Mouse (Mus musculus) embryonic facial prominence, embryonic 15.5 days (tissue): ENCODE results near the gene Pir. TPM values are rescaled to one million over a fixed set of nuclear protein-coding genes. Genes with fewer than 3 reads are reported as not detected.
A peak's percentile ranks its signal among the peaks of the same experiment; 100 is the strongest.

Experiments
- ATAC-seq: fragments of 200-750 bp; cut with Nextera tagmentation; 2 replicates; pipeline ENCODE4 v1.8.0; 2017; ENCODE audit warnings: low read depth, moderate TSS enrichment; ENCODE audit not compliant: insufficient number of reproducible peaks, low FRiP score, low TSS enrichment
- H3K27ac ChIP-seq: fragments of 300-500 bp; sonication (generic); replicated peaks from 2 replicates; pipeline ENCODE4 v1.5.1; 2015; ENCODE audit warnings: mild to moderate bottlenecking, inconsistent platforms
- H3K27me3 ChIP-seq: fragments of 300-500 bp; sonication (generic); 2 replicates; pipeline ENCODE4 v1.6.1; 2015; ENCODE audit warnings: inconsistent platforms
- H3K36me3 ChIP-seq: fragments of 300-500 bp; sonication (generic); 2 replicates; pipeline ENCODE4 v1.6.1; 2015; ENCODE audit warnings: mild to moderate bottlenecking, inconsistent platforms
- H3K4me1 ChIP-seq: fragments of 300-500 bp; sonication (generic); 2 replicates; pipeline ENCODE4 v1.6.1; 2015; ENCODE audit warnings: inconsistent platforms
- H3K4me2 ChIP-seq: fragments of 300-500 bp; sonication (generic); replicated peaks from 2 replicates; pipeline ENCODE4 v1.6.1; 2015; ENCODE audit warnings: mild to moderate bottlenecking, inconsistent platforms
- H3K4me3 ChIP-seq: fragments of 300-500 bp; sonication (generic); replicated peaks from 2 replicates; pipeline ENCODE4 v1.5.1; 2015; ENCODE audit warnings: mild to moderate bottlenecking, inconsistent platforms
- H3K9ac ChIP-seq: fragments of 300-500 bp; sonication (generic); 2 replicates; pipeline ENCODE4 v1.6.1; 2015; ENCODE audit warnings: inconsistent platforms
- H3K9me3 ChIP-seq: fragments of 300-500 bp; sonication (generic); replicated peaks from 2 replicates; pipeline ENCODE4 v1.6.1; 2016; ENCODE audit warnings: inconsistent platforms
- WGBS: fragments of 180-500 bp; shearing (Covaris S2); methylation state at CpG from one replicate; pipeline ENCODE4 v1.1.7; 2015; 5-methylcytosine and 5-hydroxymethylcytosine counted together
- polyA plus RNA-seq: library from polyadenylated mRNA; unstranded; fragments of >200 nt; fragmentation: Nextera tagmentation; extraction: Ambion mirVana; gene quantifications from 2 replicates; pipeline ENCODE4 v1.2.1, GENCODE M21; 2015

Gene Pir
- polyA plus RNA-seq, 1 experiment from 2014 or later = 18.8 TPM

DNA sequence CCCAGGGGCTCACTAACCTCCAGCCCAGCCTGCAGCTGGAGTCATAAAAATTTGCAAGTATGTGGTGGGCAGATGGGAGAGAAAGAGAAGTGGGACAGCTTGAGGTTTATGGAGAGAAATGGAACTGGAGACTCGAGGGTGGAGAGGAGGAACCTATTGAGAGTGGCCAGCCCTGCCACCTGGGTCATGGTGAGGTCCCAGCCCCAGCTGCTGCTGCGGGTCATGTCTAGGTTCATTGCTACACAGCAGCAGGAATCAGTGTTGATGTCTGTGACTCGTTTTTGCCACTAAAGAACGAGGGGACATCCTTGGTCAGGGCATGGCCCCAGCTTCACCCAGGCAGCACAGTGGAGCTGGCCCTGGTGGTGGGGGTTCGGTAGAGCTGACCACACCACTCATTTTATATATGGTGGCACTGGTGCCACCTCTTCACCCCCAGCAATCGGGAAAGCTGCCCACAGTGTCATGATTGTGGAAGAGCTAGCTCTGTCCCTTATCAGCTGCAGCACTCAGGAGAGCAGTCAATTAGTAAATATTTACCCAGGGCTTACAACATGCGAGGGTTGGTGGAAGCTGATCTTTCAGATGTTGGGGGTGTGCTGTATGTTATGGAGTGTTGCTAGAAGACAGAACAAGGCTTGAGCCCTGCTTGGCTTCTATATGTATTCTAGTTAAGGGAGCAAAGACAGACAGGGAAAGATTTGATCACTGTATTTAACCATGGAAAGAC lies 11.9 kb downstream of the Pir start:
- H3K4me1 ChIP-seq = no peaks in the 10 kb centered on the region
- H3K9ac ChIP-seq = no peak overlapping the region
- H3K9me3 ChIP-seq = no peaks in the 10 kb centered on the region
- ATAC-seq = no peak
- H3K27me3 ChIP-seq = 0 out of 2 replicates have a peak, but pooled peaks cover 3% of the 10 kb centered on the region
- H3K4me2 ChIP-seq = no peak overlapping the region
- 73% methylated on average over 7 of the region's 7 CpGs for WGBS
- no peaks in the 10 kb centered on the region for H3K36me3 ChIP-seq
- H3K27ac ChIP-seq = no peak overlapping the region
- no peak overlapping the region for H3K4me3 ChIP-seq

DNA sequence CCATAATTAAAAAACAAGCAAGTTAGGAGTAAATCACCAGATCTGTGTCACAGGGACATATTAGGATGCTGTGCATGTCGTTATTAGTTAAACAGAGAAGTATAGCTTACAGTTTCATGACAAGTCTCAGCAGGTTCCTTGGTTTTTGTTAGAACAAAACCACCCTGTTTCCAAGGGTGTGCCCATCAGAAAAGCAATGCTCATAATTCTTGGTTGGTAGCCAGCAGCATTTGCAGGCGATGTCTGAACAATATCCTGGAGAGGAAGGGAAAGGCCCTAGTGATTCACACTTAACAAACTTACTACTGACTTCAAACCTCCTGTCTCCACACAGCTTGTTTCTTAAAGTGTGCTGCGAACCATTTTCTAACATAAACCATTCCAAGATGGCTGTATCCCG lies 14.6 kb downstream of the Pir start:
- Histone ChIP-seq H3K36me3 (no peaks in the 10 kb centered on the region), H3K9ac (no peak overlapping the region), H3K27ac (no peak overlapping the region), H3K27me3 (peaks cover 7% of the 10 kb centered on the region; the same call in 1 of the 2 replicates), H3K4me2 (no peak overlapping the region), H3K4me1 (no peaks in the 10 kb centered on the region), H3K4me3 (no peak overlapping the region), H3K9me3 (no peaks in the 10 kb centered on the region)
- ATAC-seq = no peak
- 70% methylated on average over 4 of the region's 4 CpGs for WGBS

DNA sequence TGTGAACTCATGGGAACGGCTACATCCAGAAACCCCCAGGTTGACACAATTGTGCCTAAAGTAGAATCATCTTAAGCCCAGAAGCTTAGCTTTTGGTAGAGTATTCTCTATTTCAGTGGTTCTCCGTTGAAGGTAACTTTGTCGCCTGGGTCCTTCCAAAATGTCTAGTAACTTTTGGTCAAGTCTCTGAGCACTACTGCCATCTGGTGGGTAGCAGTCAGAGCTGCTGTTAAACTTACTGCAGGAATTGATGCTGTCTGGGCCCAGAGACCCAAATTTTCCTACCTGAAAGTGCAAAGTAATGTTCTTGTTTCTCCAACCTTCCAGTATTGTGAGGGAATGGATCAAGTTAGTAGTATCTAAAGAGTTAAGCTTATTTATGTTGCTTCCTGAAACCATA lies 17.9 kb downstream of the Pir start:
- peaks cover 4% of the 10 kb centered on the region; the same call in 1 of the 2 replicates for H3K27me3 ChIP-seq
- H3K9ac ChIP-seq = no peak overlapping the region
- no peaks in the 10 kb centered on the region for H3K36me3 ChIP-seq
- 66% methylated on average over 3 of the region's 3 CpGs for WGBS
- H3K4me1 ChIP-seq = no peaks in the 10 kb centered on the region
- no peak for ATAC-seq
- H3K4me3 ChIP-seq = no peak overlapping the region
- H3K4me2 ChIP-seq = no peak overlapping the region
- no peak overlapping the region for H3K27ac ChIP-seq
- H3K9me3 ChIP-seq = no peaks in the 10 kb centered on the region

GRCm38 (mm10) chrX:164291147-164291546 lies 22.0 kb downstream of the Pir start:
- H3K4me2 ChIP-seq = no peak overlapping the region
- peaks cover 4% of the 10 kb centered on the region; the same call in 1 of the 2 replicates for H3K27me3 ChIP-seq
- peak; percentile 57; the same call in 1 of the 2 replicates for ATAC-seq
- no peak overlapping the region for H3K9ac ChIP-seq
- no peak overlapping the region for H3K4me3 ChIP-seq
- H3K36me3 ChIP-seq = no peaks in the 10 kb centered on the region
- 21% methylated on average over 5 of the region's 5 CpGs for WGBS
- H3K27ac ChIP-seq = no peak overlapping the region
- H3K4me1 ChIP-seq = no peaks in the 10 kb centered on the region
- H3K9me3 ChIP-seq = no peaks in the 10 kb centered on the region

DNA sequence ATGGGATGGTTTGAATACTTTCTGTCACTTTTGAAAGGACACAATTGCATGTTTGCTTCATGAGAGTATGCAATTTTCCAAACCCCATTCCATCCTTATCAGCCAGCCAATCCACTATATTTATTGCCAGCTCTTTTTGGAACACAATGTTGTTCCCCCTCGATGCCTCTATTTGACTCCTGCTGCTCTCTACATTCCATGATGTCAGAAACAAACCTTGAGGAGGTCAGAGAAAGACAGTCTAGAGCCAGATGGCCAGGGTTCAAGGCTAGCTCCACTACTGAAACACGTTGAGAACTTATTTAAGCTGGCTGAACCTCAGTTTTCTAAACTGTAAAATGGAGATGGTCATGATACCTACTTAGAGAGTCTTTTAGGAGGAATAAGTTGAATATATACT lies 37.1 kb downstream of the Pir start:
- Histone ChIP-seq H3K27me3 (no peaks in the 10 kb centered on the region; the same call in 1 of the 2 replicates), H3K4me2 (no peak overlapping the region), H3K36me3 (no peaks in the 10 kb centered on the region), H3K9ac (no peak overlapping the region), H3K27ac (no peak overlapping the region), H3K4me1 (no peaks in the 10 kb centered on the region), H3K4me3 (no peak overlapping the region), H3K9me3 (no peaks in the 10 kb centered on the region)
- no peak for ATAC-seq
- 64% methylated on average over 2 of the region's 2 CpGs for WGBS

DNA sequence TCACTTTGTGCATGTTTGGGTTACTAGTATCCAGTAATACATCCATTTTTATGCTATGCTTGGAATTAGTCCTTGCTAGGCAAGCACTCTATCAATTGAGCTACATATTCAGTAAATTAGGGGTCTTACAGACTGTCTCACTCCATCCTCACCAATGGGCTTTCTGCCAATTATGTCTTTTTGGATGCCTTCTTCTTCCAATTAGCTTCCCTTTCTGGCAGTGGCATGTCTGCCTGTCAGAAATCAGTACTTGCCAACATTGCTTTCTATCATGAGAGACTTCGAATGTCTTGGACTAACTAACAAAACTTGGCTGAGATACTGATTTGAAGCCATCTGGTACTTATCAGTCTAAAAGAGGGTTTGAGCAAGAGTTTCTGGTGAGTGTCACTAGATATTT lies 44.7 kb downstream of the Pir start:
- Histone ChIP-seq H3K36me3 (no peaks in the 10 kb centered on the region), H3K27me3 (no peaks in the 10 kb centered on the region), H3K9ac (no peak overlapping the region), H3K4me2 (no peak overlapping the region), H3K27ac (no peak overlapping the region), H3K9me3 (no peaks in the 10 kb centered on the region), H3K4me3 (no peak overlapping the region), H3K4me1 (no peaks in the 10 kb centered on the region)
- ATAC-seq = 0 out of 2 replicates have a peak, but pooled peaks have one; percentile 24
- 25% methylated on average over 1 of the region's 1 CpGs for WGBS

GRCm38 (mm10) chrX:164318554-164318953 lies 49.4 kb downstream of the Pir start:
- no peak overlapping the region for H3K4me2 ChIP-seq
- no peaks in the 10 kb centered on the region for H3K27me3 ChIP-seq
- no peak overlapping the region for H3K4me3 ChIP-seq
- no peaks in the 10 kb centered on the region for H3K9me3 ChIP-seq
- no peak overlapping the region for H3K27ac ChIP-seq
- no peak overlapping the region for H3K9ac ChIP-seq
- no peaks in the 10 kb centered on the region for H3K4me1 ChIP-seq
- no peaks in the 10 kb centered on the region for H3K36me3 ChIP-seq
- no peak for ATAC-seq
- 93% methylated on average over 4 of the region's 4 CpGs for WGBS

DNA sequence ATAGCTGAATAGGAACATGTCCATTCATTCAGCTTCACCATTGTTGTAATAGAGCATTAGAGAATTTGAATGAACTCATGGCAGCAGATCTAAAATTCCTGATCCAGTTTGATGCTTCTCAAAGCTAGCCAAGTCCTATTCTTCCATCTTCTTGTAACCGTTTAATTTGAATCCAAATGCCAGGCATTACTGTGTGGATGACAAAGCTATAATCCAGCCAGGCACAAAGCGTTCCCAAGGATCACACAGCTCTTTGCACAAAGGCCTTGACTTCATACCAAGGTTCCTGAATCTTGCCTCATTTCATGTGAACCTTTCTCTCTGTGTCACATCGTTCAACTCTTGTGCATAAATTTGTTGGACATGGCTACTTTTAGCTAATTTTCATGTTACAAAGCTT lies 50.9 kb downstream of the Pir start:
- no peak overlapping the region for H3K4me3 ChIP-seq
- no peak overlapping the region for H3K9ac ChIP-seq
- no peak for ATAC-seq
- H3K4me2 ChIP-seq = no peak overlapping the region
- H3K4me1 ChIP-seq = no peaks in the 10 kb centered on the region
- no peaks in the 10 kb centered on the region for H3K27me3 ChIP-seq
- H3K36me3 ChIP-seq = no peaks in the 10 kb centered on the region
- H3K9me3 ChIP-seq = no peaks in the 10 kb centered on the region
- WGBS = 81% methylated on average over 3 of the region's 3 CpGs
- H3K27ac ChIP-seq = no peak overlapping the region

GRCm38 (mm10) chrX:164322492-164322891 lies 53.3 kb downstream of the Pir start:
- Histone ChIP-seq H3K4me2 (no peak overlapping the region), H3K4me3 (no peak overlapping the region), H3K9ac (no peak overlapping the region), H3K9me3 (no peaks in the 10 kb centered on the region), H3K27me3 (no peaks in the 10 kb centered on the region), H3K4me1 (no peaks in the 10 kb centered on the region), H3K27ac (no peak overlapping the region), H3K36me3 (no peaks in the 10 kb centered on the region)
- ATAC-seq = no peak
- 61% methylated on average over 5 of the region's 5 CpGs for WGBS

DNA sequence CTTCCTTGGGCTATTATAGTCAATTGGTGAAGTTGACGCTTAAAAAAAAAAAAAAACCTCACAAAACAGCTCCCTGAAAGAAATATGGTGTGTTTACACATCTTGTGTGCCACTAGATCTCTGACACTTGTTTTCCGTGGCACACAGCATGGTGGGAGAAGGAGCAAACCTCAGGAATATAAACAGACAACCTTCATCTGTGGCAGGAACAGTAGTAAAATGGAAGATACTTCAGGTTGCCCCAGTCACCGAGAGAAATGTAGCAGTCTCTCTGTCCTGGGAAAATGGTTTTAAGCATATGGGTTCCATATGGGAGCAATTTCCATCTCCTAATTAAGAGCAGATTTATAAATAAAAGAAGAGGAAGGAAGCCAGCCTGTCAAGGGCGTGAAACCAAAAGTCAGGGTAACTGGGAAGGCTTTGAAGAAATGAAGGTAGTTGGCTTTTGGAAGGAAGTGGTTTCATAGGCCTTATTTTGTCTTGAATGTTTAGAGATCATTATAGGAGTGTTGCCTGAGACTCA lies 54.3 kb downstream of the Pir start:
- no peak overlapping the region for H3K9ac ChIP-seq
- no peaks in the 10 kb centered on the region for H3K27me3 ChIP-seq
- 42% methylated on average over 4 of the region's 4 CpGs for WGBS
- no peak overlapping the region for H3K27ac ChIP-seq
- no peak for ATAC-seq
- H3K4me2 ChIP-seq = no peak overlapping the region
- no peaks in the 10 kb centered on the region for H3K36me3 ChIP-seq
- H3K4me3 ChIP-seq = no peak overlapping the region
- H3K4me1 ChIP-seq = no peaks in the 10 kb centered on the region
- H3K9me3 ChIP-seq = no peaks in the 10 kb centered on the region

DNA sequence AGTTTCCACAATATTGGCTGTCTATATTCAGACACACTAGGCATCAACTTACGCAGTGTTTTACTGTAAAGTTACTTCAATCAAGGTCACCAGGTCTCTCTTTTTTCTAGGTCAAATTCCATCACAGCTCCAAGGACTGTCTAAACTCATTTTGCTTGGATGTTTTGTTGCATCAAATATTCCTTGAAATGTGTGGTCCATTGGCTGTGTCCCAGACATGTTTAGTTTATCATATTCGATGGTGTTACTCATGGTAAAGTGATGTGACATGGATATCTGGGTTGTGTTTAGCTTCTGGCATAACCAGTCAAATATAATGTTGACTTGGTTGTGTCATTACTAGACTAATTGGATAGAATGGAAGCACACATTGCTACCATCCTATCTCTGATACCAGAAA lies 61.2 kb downstream of the Pir start:
- WGBS = 75% methylated on average over 2 of the region's 2 CpGs
- no peaks in the 10 kb centered on the region for H3K4me1 ChIP-seq
- no peak for ATAC-seq

GRCm38 (mm10) chrX:164330766-164331165 lies 61.6 kb downstream of the Pir start:
- no peak for ATAC-seq
- H3K36me3 ChIP-seq = no peaks in the 10 kb centered on the region
- 41% methylated on average over 3 of the region's 3 CpGs for WGBS
- no peak overlapping the region for H3K4me3 ChIP-seq
- H3K4me2 ChIP-seq = no peak overlapping the region
- H3K9me3 ChIP-seq = no peaks in the 10 kb centered on the region
- no peaks in the 10 kb centered on the region for H3K4me1 ChIP-seq
- no peaks in the 10 kb centered on the region for H3K27me3 ChIP-seq
- no peak overlapping the region for H3K27ac ChIP-seq
- H3K9ac ChIP-seq = no peak overlapping the region

More for the DNA sequence above, 61.2 kb downstream of the Pir start:
- Histone ChIP-seq H3K27me3 (no peaks in the 10 kb centered on the region), H3K27ac (no peak overlapping the region), H3K4me3 (no peak overlapping the region), H3K9me3 (no peaks in the 10 kb centered on the region), H3K9ac (no peak overlapping the region), H3K36me3 (no peaks in the 10 kb centered on the region), H3K4me2 (no peak overlapping the region)
